Mouse (Mus musculus) layer of hippocampus, postnatal 14 days (tissue): ENCODE measurements around the gene Clec4e. TPM values are rescaled to one million over a fixed set of nuclear protein-coding genes. Genes with fewer than 3 reads are reported as not detected.

ENCODE experiments used
- total RNA-seq, 2 experiments: library from RNA; stranded (reverse); gene quantifications; 2 replicates each; pipeline ENCODE4 v1.2.3; 2021

The Clec4e gene
- total RNA-seq, 2 experiments from 2014 or later, result not detected

Other genes with a start within 250 kb of the Clec4e start
- gene Clec4b1, start 239.9 kb downstream of the Clec4e start, total RNA-seq, result not detected
- gene Clec4a2, start 183.4 kb downstream of the Clec4e start, total RNA-seq, result 1 to 10 TPM; 2.3 to 2.6 TPM
- not detected for gene Clec4b2, start 117.0 kb downstream of the Clec4e start, total RNA-seq
- 1 to 10 TPM in 1 of 2 experiments, not detected in 1; 1.2 TPM for gene Clec4n, start 60.0 kb downstream of the Clec4e start, total RNA-seq
- not detected for gene Clec4d, start 27.8 kb downstream of the Clec4e start, total RNA-seq
- not detected for gene Vmn2r19, start 18.5 kb upstream of the Clec4e start, total RNA-seq
- not detected for gene Vmn2r20, start 128.2 kb upstream of the Clec4e start, total RNA-seq
- gene Vmn2r21, start 243.5 kb upstream of the Clec4e start, total RNA-seq, result not detected